Mouse (Mus musculus) cerebellum, postnatal 36 days (tissue): ENCODE results near the gene 1700020A23Rik.

Experiments used
- DNase-seq, 2 experiments: peaks; one replicate each; pipeline ENCODE4 v3.0.0; 2021 to 2022; ENCODE audit warnings: mixed read lengths in 2 of 2

The 1700020A23Rik gene

DNA sequence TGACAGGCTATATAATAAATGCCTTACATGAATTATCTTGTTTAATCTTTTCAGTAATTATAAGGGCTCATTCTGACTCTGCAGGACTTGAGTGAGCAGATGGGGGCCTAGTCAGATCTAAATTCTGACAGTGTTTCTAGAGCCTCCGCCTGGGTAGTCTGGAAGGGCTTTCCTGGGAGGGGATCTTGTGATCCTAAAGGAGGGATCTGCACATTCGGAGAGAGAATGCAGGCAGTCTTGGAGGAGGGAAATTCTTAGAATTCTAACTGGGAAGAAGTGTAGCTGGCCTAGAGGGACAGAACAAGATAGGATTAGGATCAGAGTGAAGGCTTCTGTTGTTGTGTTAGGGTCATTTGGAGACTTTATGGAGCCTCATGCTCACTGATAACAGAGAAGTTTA lies 47.2 kb downstream of the 1700020A23Rik start:
- DNase-seq = no peak

GRCm38 (mm10) chr2:130453421-130453820 lies 48.4 kb downstream of the 1700020A23Rik start:
- DNase-seq = no peak

DNA sequence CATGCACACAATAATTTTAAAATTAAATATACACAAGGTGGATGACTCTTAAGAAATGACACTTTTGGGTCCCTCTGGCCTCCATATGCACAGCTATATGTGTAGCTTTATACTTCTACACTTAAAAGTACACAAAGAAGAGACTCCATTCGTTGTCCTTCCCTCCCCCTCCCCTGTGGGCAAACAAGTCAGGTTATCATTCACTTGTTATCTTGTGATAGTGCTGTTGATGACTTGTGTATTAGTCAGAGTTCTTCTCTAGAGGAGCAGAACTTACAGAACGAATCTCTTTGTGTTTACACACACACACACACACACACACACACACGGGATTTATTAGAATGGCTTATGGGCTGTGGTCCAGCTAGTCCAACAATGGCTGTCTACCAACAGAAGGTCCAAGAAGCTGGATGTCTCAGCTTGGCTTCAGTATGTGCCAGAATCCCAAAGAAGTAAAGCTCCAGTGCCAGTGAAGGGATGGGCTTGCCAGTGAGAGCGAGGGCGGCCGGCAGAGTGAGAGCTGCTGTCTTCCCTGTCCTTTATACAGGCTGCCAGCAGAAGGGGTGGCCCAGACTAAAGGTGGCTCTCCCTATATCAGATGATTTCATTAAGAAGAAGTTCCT lies 49.8 kb downstream of the 1700020A23Rik start:
- DNase-seq = peak; percentile 61 to 73
